Mouse (Mus musculus) CH12.LX (cell line): Measurements from ENCODE around the gene Psme4.
A peak's percentile ranks its signal among the peaks of the same experiment; 100 is the strongest.

ENCODE experiments used
- CTCF ChIP-seq, 2 experiments: IDR thresholded peaks in 1 of 2; conservative IDR thresholded peaks in 1 of 2; 2 replicates each; pipeline ENCODE4 v1.5.1; 2011 to 2012; ENCODE audit warnings: low read depth in 2 of 2, low read length in 2 of 2, improper control_type of control experiment in 1 of 2, inconsistent platforms in 1 of 2, mild to moderate bottlenecking in 1 of 2, moderate library complexity in 1 of 2
- IRF4 ChIP-seq: IDR thresholded peaks from 2 replicates; pipeline ENCODE4 v1.6.1; 2014; ENCODE audit warnings: low read depth, mild to moderate bottlenecking, inconsistent platforms, low read length, improper control_type of control experiment
- JUN ChIP-seq: IDR thresholded peaks from 2 replicates; pipeline ENCODE4 v1.6.1; 2011; ENCODE audit warnings: low read depth, mild to moderate bottlenecking, low read length, improper control_type of control experiment, moderate library complexity; ENCODE audit not compliant: insufficient read depth
- MAX ChIP-seq: IDR thresholded peaks from 2 replicates; pipeline ENCODE4 v1.6.1; 2011; ENCODE audit warnings: low read length, improper control_type of control experiment
- MEF2A ChIP-seq: IDR thresholded peaks from 2 replicates; pipeline ENCODE4 v1.6.1; 2014; ENCODE audit warnings: low read depth, mild to moderate bottlenecking, inconsistent platforms, low read length, improper control_type of control experiment, borderline replicate concordance
- MXI1 ChIP-seq: IDR thresholded peaks from 2 replicates; pipeline ENCODE4 v1.6.1; 2011; ENCODE audit warnings: mild to moderate bottlenecking, low read depth, low read length, improper control_type of control experiment
- NRF1 ChIP-seq: IDR thresholded peaks from 2 replicates; pipeline ENCODE4 v1.6.1; 2014; ENCODE audit warnings: low read depth, mild to moderate bottlenecking, inconsistent platforms, low read length, improper control_type of control experiment, moderate library complexity
- POLR2AphosphoS2 ChIP-seq: IDR thresholded peaks from 2 replicates; pipeline ENCODE4 v1.6.1; 2011; ENCODE audit warnings: low read depth, low read length, improper control_type of control experiment
- ZMIZ1 ChIP-seq: IDR thresholded peaks from 2 replicates; pipeline ENCODE4 v1.6.1; 2012; ENCODE audit warnings: low read depth, mild to moderate bottlenecking, inconsistent platforms, low read length, improper control_type of control experiment

DNA sequence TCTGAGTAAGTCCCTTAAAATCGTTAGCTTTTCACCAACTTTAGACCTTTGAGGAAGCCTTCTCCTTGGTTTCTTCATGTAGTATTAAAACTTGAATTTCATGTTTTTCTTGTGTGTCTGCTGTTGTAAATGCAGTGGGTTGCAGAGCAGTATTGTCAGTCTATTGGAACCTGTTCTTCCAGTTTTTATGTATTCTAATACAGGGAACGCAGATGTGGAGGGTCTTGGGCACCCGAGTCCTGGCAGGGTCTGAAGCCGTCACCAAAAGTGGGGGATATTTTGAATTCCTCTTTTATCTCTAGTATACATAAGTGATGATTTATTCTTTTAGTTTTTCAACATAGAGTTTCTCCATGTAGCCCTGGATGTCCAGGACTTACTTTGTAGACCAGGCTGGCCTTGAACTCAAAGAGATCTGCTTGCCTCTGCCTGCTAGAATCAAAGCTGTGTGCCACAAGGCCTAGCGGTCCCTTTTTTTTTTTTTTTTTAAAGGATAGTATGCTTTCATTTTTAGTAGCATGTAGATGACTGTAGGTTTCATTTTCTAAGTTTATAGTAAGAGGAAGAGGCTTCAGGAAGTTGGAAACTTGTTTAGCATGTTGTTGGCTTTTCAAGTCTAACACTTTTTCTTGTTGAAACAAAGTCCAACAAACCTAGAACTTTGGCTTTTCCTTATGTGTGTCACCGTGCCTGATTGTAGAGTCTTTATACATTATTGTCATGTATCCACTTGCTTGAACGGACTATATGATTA is 14.9 kb downstream of the Psme4 start:
- TF ChIP-seq MEF2A (peak; percentile 68; the same call in 1 of the 2 replicates), POLR2AphosphoS2 (no peak), IRF4 (peak; percentile 74; the same call in 1 of the 2 replicates), CTCF (conservative IDR thresholded peaks at IDR 0.05 in 1 of 2, IDR thresholded peaks at IDR 0.05 in 1 of 2; ENCODE audit: low read depth in 2 of 2, low read length in 2 of 2) (no peak), ZMIZ1 (no peak), MAX (no peak), MXI1 (no peak), NRF1 (no peak), JUN (no peak)
